Mouse (Mus musculus) stomach, postnatal 0 days (tissue): ENCODE measurements around the gene Prdm11. TPM values are rescaled to one million over a fixed set of nuclear protein-coding genes. Genes with fewer than 3 reads are reported as not detected.
A peak's percentile ranks its signal among the peaks of the same experiment; 100 is the strongest.

Experiments
- ATAC-seq: fragments of 200-750 bp; cut with Nextera tagmentation; 2 replicates; pipeline ENCODE4 v1.8.0; 2017; ENCODE audit not compliant: low FRiP score, low TSS enrichment
- DNase-seq: peaks from one replicate; pipeline ENCODE4 v3.0.0-alpha.2; 2016; ENCODE audit warnings: low spot score
- H3K27ac ChIP-seq: fragments of 300-500 bp; sonication (generic); replicated peaks from 2 replicates; pipeline ENCODE4 v1.5.1; 2014; ENCODE audit warnings: mild to moderate bottlenecking, control low read depth
- H3K27me3 ChIP-seq: fragments of 300-500 bp; sonication (generic); 2 replicates; pipeline ENCODE4 v1.6.1; 2014; ENCODE audit warnings: low read length; ENCODE audit not compliant: control insufficient read depth, insufficient read depth
- H3K36me3 ChIP-seq: fragments of 300-500 bp; sonication (generic); 2 replicates; pipeline ENCODE4 v1.6.1; 2014; ENCODE audit warnings: low read length, mixed read lengths; ENCODE audit not compliant: control insufficient read depth, insufficient read depth
- H3K4me1 ChIP-seq: fragments of 300-500 bp; sonication (generic); replicated peaks from 2 replicates; pipeline ENCODE4 v1.6.1; 2014; ENCODE audit warnings: antibody characterized with exemption; ENCODE audit not compliant: control insufficient read depth, insufficient read depth
- H3K4me2 ChIP-seq: fragments of 300-500 bp; sonication (generic); replicated peaks from 2 replicates; pipeline ENCODE4 v1.6.1; 2014; ENCODE audit warnings: low read depth, mild to moderate bottlenecking, control low read depth, moderate library complexity
- H3K4me3 ChIP-seq: fragments of 300-500 bp; sonication (generic); 2 replicates; pipeline ENCODE4 v1.5.1; 2014; ENCODE audit warnings: low read depth, low read length, control low read depth
- H3K9ac ChIP-seq: fragments of 300-500 bp; sonication (generic); 2 replicates; pipeline ENCODE4 v1.6.1; 2014; ENCODE audit warnings: mild to moderate bottlenecking, low read length, control low read depth, mixed read lengths
- H3K9me3 ChIP-seq: fragments of 300-500 bp; sonication (generic); 2 replicates; pipeline ENCODE4 v1.6.1; 2016; ENCODE audit warnings: low read length; ENCODE audit not compliant: control insufficient read depth
- CTCF ChIP-seq: IDR thresholded peaks from 2 replicates; pipeline ENCODE4 v1.5.1; 2016; ENCODE audit warnings: antibody characterized with exemption, low read depth, mild to moderate bottlenecking, moderate library complexity
- EP300 ChIP-seq: optimal IDR thresholded peaks from 2 replicates; pipeline ENCODE3; 2016; ENCODE audit warnings: antibody characterized with exemption
- WGBS: fragments of 180-500 bp; shearing (Covaris S2); extraction: QIAGEN DNeasy Blood & Tissue Kit; methylation state at CpG from one replicate; pipeline ENCODE4 v1.1.7; 2014; 5-methylcytosine and 5-hydroxymethylcytosine counted together
- polyA plus RNA-seq: library from polyadenylated mRNA; unstranded; fragments of >200 nt; fragmentation: Nextera tagmentation; extraction: Ambion mirVana; gene quantifications from 2 replicates; pipeline ENCODE4 v1.2.1, GENCODE M21; 2015

The Prdm11 gene
- polyA plus RNA-seq, 1 experiment from 2014 or later = 5.8 TPM

- Histone ChIP-seq H3K4me3 (no peak overlapping the region), H3K9me3 (no peaks in the 10 kb centered on the region), H3K36me3 (peaks cover 3% of the 10 kb centered on the region; the same call in 1 of the 2 replicates), H3K27ac (no peak overlapping the region), H3K27me3 (no peaks in the 10 kb centered on the region), H3K4me1 (0 out of 2 replicates have a peak, but pooled peaks cover 5% of the 10 kb centered on the region), H3K4me2 (no peak overlapping the region), H3K9ac (no peak overlapping the region)
- DNase-seq (no peak), ATAC-seq (no peak)
- 83% methylated on average over 2 of the region's 2 CpGs for WGBS
- TF ChIP-seq EP300 (no peak), CTCF (no peak)
Observed at GRCm38 (mm10) chr2:92985171-92985570, 60.8 kb downstream of the Prdm11 start.

DNA sequence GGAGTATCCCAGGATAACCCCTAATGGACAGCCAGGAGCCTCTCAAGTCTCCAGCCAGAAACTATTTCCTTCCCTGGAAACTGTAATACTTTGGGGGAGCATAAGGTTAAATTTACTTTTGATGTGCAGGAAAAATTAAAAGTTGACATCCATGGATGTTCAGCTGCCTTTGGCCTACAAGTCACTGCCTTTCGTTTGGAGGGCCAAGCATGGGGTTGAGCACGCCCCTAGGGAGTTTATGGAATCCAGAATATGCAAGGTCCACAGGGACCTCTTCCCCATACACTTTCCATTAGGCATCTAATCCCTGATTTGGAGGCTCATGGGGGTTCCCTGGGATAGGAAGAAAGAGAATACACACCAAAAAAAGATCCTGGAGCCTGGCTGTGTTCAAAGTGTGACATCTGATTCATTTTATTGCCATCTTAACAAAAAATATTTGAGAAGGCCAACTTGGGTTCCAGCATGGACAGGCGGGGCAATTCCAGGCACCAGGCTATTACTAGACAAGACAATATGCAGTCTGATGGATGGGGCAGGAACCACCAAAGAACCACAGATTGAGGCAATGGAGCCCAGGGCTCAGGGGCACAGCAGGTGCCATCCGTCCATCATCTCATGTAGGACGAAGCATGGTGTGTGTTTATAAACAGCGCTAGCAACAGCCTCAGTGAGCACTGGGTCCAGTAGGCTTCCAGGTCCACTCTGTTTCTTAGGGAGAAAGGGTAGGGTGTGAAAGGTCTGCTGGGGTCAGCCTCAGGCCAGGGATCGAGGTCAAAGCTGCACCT lies 61.5 kb downstream of the Prdm11 start:
- DNase-seq (no peak), ATAC-seq (no peak)
- H3K4me3 ChIP-seq = no peak overlapping the region
- H3K27ac ChIP-seq = no peak overlapping the region
- no peaks in the 10 kb centered on the region for H3K9me3 ChIP-seq
- WGBS = 72% methylated on average over 7 of the region's 7 CpGs
- H3K9ac ChIP-seq = no peak overlapping the region
- 0 out of 2 replicates have a peak, but pooled peaks cover 5% of the 10 kb centered on the region for H3K4me1 ChIP-seq
- H3K27me3 ChIP-seq = no peaks in the 10 kb centered on the region
- peaks cover 3% of the 10 kb centered on the region; the same call in 1 of the 2 replicates for H3K36me3 ChIP-seq
- H3K4me2 ChIP-seq = no peak overlapping the region
- TF ChIP-seq EP300 (no peak), CTCF (no peak)

- H3K27me3 ChIP-seq = no peaks in the 10 kb centered on the region
- ATAC-seq (no peak), DNase-seq (no peak)
- H3K36me3 ChIP-seq = peaks cover 3% of the 10 kb centered on the region; the same call in 1 of the 2 replicates
- H3K27ac ChIP-seq = no peak overlapping the region
- WGBS = 78% methylated on average over 4 of the region's 4 CpGs
- 0 out of 2 replicates have a peak, but pooled peaks cover 2% of the 10 kb centered on the region for H3K4me1 ChIP-seq
- no peak overlapping the region for H3K4me2 ChIP-seq
- no peaks in the 10 kb centered on the region for H3K9me3 ChIP-seq
- no peak overlapping the region for H3K9ac ChIP-seq
- no peak for TF ChIP-seq EP300
- no peak for TF ChIP-seq CTCF
- H3K4me3 ChIP-seq = no peak overlapping the region
Observed at GRCm38 (mm10) chr2:92983273-92983620, 62.7 kb downstream of the Prdm11 start.

DNA sequence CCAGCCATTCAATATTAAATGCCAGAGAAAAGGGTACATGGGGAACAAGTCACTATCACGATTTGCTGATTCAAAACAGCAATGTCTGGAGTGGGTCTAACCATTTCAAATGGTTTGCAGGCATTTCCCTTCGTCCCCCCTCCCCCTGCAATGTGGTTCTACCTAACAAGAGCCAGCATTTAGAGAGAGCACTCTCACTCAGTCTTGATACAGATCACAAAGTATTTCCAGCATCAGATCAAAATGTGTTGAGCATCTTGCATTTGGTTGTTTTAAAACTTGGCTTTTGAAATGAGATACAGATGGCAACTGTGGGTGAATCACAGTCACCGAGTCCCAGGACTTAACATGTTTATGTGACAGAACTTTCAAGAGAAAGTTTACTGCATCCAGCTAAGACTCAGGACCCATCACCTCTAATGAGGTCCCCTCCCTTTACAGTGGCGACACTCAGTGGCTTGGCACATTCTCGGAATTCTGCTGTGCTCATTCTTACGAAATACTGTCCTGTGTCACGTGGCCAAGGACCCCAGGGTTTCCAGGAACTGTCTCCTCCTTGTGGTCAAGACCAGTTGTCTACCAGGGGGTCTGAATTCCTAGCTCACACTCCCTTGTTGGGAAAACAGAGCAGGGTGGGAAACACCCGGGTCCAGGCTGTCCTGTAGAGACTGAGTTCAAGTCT lies 63.2 kb downstream of the Prdm11 start:
- Histone ChIP-seq H3K4me2 (no peak overlapping the region), H3K36me3 (peaks cover 3% of the 10 kb centered on the region; the same call in 1 of the 2 replicates), H3K27ac (no peak overlapping the region), H3K9ac (no peak overlapping the region), H3K9me3 (no peaks in the 10 kb centered on the region), H3K27me3 (no peaks in the 10 kb centered on the region), H3K4me3 (no peak overlapping the region), H3K4me1 (0 out of 2 replicates have a peak, but pooled peaks cover 2% of the 10 kb centered on the region)
- no peak for ATAC-seq
- DNase-seq = no peak
- 63% methylated on average over 8 of the region's 8 CpGs for WGBS
- TF ChIP-seq EP300 (no peak), CTCF (peak; percentile 39)

- TF ChIP-seq CTCF (no peak), EP300 (no peak)
- peak; percentile 88 for ATAC-seq
- Histone ChIP-seq H3K27ac (no peak overlapping the region), H3K9me3 (no peaks in the 10 kb centered on the region), H3K9ac (no peak overlapping the region), H3K36me3 (peaks cover 6% of the 10 kb centered on the region), H3K4me1 (no peaks in the 10 kb centered on the region), H3K4me2 (no peak overlapping the region), H3K4me3 (no peak overlapping the region), H3K27me3 (no peaks in the 10 kb centered on the region)
- 74% methylated on average over 10 of the region's 10 CpGs for WGBS
- peak; percentile 65 for DNase-seq
Observed at GRCm38 (mm10) chr2:92980165-92980564, 65.8 kb downstream of the Prdm11 start.
